Mouse (Mus musculus) gastrocnemius, postnatal 4 days (tissue): ENCODE results near the gene Rhbdl1. TPM values are rescaled to one million over a fixed set of nuclear protein-coding genes. Genes with fewer than 3 reads are reported as not detected.
A peak's percentile ranks its signal among the peaks of the same experiment; 100 is the strongest.

Experiments
- DNase-seq, 2 experiments: peaks; one replicate each; pipeline ENCODE4 v3.0.0; 2021 to 2022; ENCODE audit warnings: low spot score in 2 of 2, mixed read lengths in 2 of 2
- long read RNA-seq, 2 experiments: library from polyadenylated mRNA; stranded (forward); transcript quantifications; one replicate each; pipeline ENCODE4 v2.0.0; 2021
- total RNA-seq, 2 experiments: library from RNA; stranded (reverse); gene quantifications; 2 replicates each; pipeline ENCODE4 v1.2.3; 2021

Rhbdl1 gene
- 1 to 10 TPM; 7.6 to 10.0 TPM for total RNA-seq
- long read RNA-seq, experiment 1, transcript Rhbdl1-201 (8 exons, 1,711 nt) = major isoform, 9 of 22 reads
- long read RNA-seq, experiment 1, partial matches to known transcripts = 7 of 22 reads
- long read RNA-seq, experiment 1, other reads (novel, unspliced or antisense) = 6 of 22 reads
- long read RNA-seq, experiment 2, transcript Rhbdl1-201 (8 exons, 1,711 nt) = major isoform, 7 of 17 reads
- long read RNA-seq, experiment 2, partial matches to known transcripts = 8 of 17 reads
- long read RNA-seq, experiment 2, other reads (novel, unspliced or antisense) = 1 of 17 reads

DNA sequence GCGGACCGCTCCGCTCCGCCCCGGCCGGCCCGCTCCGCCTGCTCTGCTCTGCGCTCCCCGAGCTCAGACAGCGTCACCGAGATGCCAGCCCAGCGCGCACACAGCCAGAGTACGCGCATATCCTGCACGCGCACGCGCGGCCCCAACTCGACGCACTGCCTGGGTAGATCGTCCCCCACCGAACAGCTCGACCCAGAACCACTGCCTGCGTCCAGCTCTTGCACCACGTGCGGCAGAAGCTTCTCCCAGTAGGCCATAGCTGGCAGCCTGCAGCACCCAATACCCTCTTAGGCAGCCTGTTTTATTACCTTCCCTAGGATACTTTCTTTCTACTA, at the start of gene Rhbdl1:
Rhbdl1 (minus strand) TSS at position 220 of the 335 bp plus-strand sequence.
- DNase-seq = peak in 1 of 2 experiments; percentile 70

DNA sequence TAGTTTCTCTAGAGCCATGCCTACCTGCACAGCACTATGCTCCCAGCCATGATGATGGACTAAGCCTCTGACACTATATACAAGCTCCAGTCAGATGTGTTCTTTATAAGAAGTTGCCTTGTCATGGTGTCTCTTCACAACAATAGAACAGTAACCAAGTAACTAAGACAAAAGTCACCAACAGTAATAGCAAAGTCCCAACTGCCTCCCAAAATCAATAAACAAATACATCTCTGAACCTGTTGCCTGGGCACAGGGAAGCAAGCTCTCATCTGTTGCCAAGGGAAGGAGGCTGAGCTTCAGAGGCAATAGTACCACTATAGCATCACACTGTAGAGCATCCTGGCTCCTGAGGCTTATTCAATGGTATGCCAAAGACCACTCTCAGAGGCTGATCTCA, 49.7 kb upstream of the Rhbdl1 start:
- DNase-seq = no peak

DNA sequence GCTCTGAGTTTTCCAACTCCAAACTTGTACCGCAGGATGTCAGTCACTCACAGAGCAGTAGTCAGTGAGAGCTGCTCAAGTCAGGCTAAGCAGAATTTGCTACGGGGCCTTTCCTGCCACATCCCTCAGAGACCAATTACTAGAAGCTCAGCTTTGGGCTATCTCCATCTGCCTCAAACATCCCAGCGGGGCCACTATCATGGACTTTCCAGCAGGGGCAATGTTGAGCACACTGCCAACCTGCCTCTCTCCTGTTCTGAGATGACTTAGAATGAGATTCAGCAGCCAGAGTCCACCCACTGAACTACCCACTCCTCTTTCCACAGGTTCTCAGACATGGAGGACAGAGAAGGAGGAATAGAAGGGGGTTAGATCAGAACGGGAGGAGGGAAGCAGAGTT, 48.5 kb upstream of the Rhbdl1 start:
- DNase-seq = no peak

DNA sequence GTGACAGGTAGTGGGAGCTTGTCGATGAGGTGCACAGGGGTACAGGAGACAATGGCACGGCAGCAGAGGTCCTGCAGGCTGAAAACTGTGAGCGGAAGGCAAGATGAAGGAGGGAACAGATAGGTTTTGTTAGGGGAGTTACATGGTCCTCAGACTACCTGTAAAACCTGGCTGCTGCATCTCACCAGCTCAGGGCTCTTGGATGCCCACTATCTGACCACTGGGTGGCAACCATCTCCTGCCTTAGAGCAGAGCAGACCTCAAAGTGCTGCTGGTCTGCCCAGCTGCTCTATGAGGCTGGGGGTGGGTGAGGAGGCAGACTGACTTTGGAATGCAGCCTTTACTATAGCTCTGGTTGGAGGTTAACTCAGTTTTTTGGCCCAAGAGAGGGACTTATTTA, 46.7 kb upstream of the Rhbdl1 start:
- no peak for DNase-seq

DNA sequence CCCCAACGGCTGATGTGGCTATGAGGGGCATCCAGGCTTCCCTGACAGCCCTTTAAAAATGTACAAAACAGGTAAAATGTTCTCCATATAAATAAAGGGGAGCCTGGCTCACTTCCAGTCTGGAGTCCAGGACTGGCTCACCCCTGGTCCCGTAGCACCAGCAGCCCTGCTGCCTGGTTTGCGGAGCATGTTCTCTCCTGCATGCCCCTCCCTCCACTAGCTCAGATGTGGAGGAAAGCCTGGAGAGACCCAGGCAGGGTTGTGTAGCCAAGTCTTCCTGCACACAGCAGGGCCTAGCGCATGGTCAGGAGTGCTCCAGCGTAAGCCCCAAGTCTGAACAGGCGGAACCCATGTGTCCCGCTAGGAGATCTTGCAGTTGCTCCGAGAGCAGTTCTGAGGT, 46.2 kb upstream of the Rhbdl1 start:
- no peak for DNase-seq

DNA sequence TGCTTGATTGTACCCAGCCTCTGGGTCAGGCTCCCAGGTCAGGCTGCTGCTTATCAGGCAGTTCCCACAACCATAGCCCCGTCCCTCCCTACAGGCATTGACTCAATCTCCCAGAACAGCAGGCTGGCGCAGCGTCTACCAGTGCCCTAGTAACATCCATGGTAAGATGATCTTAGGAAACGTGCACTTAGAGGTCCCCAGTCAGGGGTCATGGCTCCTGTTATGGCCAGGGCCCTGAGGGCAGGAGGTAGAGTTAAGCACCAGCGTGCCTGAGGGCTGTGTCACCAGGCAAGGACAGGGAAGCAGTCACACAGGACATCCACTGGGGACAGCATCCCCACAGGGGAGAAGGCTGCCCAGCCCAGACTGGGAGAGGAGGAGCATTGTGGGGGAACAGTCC, 45.2 kb upstream of the Rhbdl1 start:
- no peak for DNase-seq

DNA sequence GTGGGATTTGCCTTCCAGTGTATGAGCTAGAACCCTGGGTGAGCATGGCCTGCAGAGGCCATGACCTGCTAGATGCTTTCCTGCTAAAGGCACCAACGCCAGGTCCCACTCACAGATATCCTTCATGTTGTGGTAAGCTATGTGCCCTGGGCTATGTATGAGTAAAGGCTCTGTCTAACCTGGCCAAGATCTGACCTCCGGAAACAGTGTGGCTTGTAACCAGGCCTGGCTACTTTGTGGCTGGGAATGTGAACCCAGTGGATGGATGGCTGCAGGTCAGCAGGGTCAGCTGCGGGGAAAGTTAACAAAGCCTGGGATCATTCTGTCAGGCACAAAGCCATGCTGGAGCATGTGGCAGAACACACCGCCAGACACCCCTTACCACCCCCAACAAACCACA, 44.6 kb upstream of the Rhbdl1 start:
- DNase-seq = no peak

DNA sequence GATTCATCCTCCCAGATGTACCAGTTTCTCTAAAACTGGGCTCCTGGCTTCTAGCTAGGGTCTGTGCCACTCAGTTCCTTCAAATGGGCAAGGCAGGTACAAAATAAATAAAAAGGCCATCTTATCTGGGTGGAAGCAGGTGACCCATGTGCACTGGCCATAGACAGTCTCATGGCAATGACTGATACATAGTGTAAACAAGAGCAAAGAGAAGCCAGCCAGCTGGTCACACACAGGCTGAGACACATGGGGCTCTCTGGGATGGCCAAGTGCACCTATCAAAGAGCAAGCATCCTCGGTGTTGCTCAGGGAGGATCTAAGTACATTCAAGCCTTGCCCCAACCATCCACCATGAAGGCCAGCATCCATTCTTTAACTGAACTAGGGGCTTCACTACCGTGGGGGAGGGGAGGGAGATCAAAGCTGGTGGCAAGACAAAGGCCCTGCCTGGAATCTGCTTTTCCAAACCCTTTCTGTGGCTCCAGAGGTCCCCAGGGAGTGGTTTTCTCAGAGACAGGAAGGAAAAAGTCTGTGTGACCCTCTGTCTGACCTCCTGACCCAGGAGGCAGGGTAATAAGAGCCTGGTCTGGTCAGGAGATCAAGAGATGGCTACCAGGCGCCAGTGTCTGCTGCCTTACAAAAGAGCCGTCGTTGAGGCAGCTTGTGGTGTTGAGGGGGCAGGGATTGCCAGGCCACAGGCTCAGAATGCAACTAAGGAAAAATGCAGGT, 44.0 kb upstream of the Rhbdl1 start:
- DNase-seq = no peak

DNA sequence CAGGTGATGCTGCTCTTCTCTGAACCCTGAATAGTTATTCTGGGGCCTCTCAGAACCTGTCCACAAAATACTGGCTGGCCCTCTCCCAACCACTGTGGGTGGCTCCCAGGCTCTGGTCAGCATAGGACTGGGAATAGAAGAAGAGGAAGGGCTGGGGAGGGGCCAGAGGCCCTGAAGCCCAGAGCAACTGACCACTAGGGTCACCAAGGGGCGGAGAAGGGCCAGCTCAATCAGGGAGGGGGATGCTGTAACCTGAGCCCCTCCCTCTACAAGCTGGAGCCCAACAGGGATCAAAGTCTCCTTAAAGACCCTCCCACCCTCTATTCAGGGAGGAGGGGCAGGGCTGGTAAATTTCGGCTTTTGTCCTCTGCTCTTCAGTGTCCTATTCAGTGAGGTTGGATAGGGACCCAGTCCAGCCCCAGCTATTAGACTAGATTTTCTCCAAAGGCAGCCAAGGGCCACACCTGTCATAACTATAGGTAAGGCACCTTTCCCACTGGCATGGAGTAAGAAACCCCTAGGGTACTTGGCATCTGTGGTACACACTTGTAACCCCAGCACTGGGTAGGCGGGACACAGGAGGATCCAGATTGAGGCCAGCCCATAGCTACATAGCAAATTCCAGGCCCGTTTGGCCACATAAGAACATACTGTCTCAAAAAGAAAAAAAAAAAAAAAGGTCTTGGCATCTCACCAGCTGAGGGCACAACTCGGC, 43.3 kb upstream of the Rhbdl1 start, which contains the start of gene Wfikkn1:
Wfikkn1 (minus strand) TSS at position 663 of the 715 bp plus-strand sequence.
- no peak for DNase-seq

DNA sequence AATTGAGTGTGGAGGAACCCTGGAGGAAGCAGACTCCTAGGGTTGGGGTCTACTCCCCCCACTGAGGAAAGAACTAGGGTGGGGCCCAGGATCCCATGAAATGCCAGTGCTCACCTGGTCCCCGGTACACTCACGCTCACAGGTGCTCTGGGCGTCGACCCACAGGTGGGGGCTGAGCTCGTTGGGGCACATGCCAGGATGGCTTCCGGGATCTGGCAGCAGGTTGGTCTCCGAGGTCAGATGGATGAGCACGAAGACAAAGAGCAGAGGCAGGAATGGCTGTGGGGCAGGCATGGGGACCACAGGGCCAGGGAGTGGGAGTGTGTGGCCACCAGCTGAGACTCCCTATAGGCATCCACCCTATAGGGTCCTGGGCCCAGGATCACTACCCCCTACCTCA, 42.7 kb upstream of the Rhbdl1 start:
- no peak for DNase-seq

DNA sequence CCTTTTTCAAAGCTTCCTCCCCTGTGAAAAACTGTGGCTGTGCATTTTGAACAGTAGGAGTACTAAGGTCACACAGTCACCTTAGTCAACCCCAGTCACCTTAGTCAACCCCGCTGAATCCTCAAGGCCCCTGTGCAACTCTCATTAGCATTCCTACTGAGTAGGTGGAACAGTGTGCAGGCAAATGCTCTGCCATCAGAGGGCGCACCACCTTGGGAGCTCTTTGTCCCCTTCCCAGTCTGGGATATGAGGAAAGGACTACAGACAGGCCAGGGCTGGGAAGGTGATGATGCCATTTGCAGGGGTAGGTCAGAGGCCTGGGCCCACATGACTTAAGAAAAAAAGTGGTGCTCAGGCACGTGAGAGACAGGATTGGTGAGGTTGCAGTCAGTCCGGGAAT, 42.2 kb upstream of the Rhbdl1 start:
- DNase-seq = no peak

DNA sequence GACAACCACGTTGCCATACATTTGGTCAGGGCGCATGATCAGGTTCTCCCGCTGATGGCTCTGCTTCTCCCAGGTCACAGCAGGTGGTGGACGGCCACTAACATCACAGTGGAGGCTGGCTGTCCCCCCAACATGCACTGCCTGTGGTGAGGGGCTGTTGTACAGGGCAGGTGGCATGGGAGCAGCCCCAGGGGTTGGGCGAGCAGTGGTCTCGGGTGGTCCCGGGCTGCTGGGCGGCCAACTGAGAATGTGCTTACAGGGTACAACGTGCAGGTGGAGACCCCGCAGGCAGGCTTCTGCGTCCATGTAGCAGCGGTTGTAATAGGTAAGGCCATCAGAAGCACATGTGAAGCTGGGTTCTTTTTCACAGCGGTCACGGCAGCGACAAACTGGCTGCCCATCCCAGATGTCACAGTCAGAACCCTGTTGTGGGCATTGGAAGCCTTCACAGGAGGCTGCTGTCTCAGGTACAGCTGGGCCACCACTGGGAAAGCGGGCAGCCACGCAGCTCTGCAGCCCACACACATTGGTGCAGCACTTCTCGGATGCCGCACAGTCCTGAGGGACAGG, 41.6 kb upstream of the Rhbdl1 start:
- no peak for DNase-seq

DNA sequence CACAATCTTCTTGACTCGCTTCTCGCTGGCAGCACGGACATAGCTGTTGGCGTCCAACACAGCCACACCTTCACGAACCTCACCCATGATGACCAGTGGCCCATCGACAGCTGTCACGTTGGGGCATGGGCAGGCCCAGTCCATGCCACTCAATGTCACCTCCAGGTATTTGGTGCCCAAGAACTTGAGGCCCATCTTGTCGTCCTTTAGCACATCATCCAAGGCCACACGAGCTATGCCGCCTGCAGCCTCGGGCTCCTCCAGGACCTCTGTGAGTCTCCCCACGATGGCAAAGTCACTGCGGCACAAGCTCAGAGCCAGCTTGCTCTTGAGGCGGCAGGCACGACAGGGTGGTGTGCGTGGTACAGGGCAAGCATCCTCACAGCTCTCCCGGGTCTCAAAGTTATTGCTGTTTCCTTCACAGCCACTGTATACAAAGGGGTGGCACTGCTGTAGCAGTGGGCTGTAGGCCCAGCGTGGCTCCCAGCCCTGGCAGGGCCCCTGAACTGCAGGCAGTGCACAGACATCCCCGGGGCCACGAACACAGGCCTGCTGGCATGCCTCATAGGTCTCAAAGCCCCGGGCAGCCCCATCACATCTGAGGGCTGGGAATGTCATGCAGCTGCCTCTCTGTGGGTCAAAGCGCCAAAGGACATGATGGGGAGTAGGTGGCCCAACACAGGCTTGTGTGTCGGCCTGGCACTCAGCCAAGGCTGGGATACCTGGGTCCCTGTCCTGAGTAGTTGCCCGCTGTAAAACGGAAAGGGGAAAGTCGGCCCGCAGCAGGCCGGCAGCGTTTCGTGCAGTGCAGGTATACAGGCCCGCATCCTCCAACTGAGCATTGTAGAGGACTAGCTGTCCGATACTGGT, 40.9 kb upstream of the Rhbdl1 start:
- no peak for DNase-seq

DNA sequence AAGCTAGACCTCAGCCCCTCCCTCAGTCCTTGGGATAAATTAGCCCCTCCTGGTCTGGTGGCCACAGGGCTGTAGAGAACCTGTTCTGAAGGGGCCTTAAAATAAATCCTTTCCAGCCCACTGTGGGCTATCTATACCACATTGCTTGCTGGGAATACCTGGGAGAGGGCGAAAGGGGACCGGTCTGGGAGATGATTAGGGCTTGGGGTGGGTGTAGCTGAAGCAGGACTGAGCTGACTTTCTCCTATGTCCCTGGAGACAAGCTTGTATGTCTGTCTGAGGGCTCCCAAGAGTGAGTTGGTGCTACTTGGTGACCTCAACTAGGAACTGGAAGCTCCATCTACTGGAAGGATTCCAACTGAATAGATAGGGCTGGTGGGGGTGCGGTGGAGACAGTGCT, 39.9 kb upstream of the Rhbdl1 start:
- no peak for DNase-seq

DNA sequence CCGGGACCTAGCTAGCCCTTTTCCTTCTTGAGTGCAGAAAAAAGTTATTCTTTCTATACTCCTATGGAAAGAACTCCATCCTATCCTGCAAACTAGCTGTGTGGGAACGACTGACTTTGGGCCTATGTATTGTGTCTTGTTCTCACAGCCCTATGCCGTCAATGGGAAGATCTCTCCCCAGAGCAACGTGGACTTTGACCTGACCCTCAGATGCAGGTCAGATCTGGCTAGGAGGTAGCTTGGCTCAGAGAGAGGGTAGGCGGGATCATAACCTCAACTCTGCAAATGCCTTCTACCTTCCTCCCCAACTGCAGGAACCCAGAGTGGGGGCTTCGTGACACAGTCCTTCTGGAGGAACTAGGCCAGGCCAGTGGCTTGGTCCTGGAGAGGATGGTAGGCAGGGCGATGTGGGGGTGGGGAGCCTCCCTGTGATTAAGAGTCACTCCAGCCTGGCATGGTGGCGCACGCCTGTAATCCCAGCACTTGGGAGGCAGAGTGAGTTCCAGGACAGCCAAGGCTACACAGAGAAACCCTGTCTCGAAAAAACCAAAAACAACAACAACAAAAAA, 39.3 kb upstream of the Rhbdl1 start:
- DNase-seq = no peak

DNA sequence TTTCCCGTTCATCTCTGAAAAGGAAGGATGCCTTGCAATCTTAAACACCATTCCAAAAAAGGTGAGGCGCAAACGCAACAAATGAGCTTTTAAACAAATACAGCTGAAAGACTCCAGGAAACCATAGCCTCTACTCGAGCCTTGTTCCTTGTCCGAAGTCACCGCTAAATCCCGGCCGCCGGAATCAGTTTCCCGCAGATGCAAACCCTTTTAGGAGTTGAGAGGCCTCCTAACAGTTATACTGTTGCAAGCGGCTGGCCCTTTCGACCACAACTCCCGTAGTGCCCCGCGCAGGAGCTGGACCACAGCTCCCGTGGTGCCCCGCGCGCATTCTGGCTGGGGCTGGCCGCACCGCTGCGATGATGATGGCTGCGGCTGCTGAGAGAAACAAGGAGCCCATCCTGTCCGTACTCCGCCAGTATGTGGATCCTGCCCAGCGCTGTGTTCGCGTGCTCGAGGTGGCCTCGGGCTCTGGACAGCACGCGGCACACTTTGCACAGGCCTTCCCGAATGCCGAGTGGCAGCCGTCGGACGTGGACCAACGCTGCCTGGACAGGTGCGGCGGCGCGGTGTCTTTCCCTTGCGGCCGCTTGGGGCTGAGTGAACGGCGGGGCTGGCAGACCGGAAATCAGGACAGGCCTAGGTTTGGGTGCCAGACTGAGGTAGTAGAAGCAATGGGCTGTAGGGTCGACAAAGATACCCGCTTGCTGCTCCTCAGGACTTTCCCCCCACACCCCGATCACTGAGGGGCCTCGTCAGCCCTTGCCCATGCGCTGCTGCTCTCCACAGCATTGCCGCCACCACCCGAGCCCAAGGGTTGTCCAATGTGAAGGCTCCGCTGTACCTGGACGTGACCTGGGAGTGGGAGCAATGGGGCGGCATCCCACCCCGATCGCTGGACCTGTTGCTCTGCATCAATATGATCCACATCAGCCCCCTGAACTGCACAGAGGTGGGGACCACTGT, 38.4 kb upstream of the Rhbdl1 start:
- DNase-seq = peak; percentile 79 to 89

DNA sequence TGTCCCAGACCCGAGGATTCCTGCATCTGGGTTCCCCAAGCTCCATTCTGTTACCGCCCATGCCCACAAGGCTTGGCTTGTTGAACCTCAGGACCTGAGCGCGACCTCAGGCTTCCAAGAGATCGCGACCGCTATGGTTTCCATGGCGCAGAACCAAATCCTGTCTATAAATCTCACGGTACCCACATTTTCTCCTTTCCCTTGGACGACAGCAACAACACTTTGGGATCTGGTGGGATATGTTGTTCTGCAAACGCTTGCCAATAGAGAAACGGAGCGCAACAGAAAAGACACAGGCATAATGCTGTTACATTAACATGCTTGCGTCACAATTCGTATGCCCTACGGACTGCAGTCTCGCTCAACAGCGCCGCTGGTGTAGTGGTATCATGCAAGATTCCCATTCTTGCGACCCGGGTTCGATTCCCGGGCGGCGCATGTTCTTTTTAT, 37.7 kb upstream of the Rhbdl1 start, which contains the start of gene Mettl26:
Mettl26 (plus strand) TSS at position 354 of the 450 bp plus-strand sequence.
- peak; percentile 78 to 87 for DNase-seq

DNA sequence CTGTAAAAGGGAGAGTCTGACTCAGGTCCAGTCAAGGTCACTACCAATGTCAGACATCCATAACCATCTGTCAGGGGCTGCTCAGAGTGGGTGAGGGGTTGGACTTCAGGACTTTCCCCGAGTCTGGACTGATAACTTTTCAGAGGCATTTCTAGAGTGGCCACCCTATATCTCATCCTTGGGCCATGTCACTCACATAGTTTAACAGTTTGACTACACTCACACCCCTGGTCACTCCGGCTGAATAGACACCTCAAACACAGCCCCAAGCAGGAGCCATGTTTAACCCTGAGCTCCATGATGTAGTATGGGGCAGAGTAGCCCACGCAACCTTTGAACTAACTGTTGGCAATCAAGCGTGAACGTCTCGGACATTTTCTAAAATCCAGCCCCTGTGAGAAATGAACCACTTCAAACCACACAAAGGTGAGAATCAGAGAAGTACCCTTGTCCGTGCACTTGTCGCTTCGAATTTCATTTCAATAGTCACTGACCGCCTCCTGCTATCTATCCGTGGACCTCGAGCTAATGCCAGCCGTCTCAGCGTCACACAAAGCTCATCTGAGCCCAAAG, 37.1 kb upstream of the Rhbdl1 start:
- peak in 1 of 2 experiments; percentile 7 for DNase-seq
